Mouse (Mus musculus) liver, adult 2 months (tissue): ENCODE results near the gene Gnat2.

ENCODE experiments used
- CTCF ChIP-seq: fragments of 200-500 bp; IDR thresholded peaks from 2 replicates; pipeline ENCODE4 v1.5.1; 2011; ENCODE audit warnings: low read depth, low read length, control low read depth
- POLR2A ChIP-seq: fragments of 200-500 bp; IDR thresholded peaks from 2 replicates; pipeline ENCODE4 v1.6.1; 2011; ENCODE audit warnings: low read length, control low read depth; ENCODE audit not compliant: insufficient read depth; ENCODE audit errors: extremely low read depth

GRCm38 (mm10) chr3:108129367-108129766 lies 36.8 kb downstream of the Gnat2 start:
- TF ChIP-seq CTCF (no peak), POLR2A (no peak)
